Mouse (Mus musculus): ENCODE results near the gene Hmcn1.

The Hmcn1 gene

GRCm38 (mm10) chr1:150877920-150878319 is 115.3 kb downstream of the Hmcn1 start:
- DNase-seq (ENCODE audit: extremely low spot score) = no peak

- no peak for DNase-seq (ENCODE audit: extremely low spot score)
Observed at GRCm38 (mm10) chr1:150874025-150874424, 119.2 kb downstream of the Hmcn1 start.

- DNase-seq (ENCODE audit: extremely low spot score) = no peak
Observed at GRCm38 (mm10) chr1:150873231-150873630, 120.0 kb downstream of the Hmcn1 start.

- DNase-seq (ENCODE audit: extremely low spot score) = no peak
Observed at GRCm38 (mm10) chr1:150872105-150872504, 121.1 kb downstream of the Hmcn1 start.

- DNase-seq (ENCODE audit: extremely low spot score) = no peak
Observed at GRCm38 (mm10) chr1:150869189-150869588, 124.0 kb downstream of the Hmcn1 start.

GRCm38 (mm10) chr1:150866615-150867014 is 126.6 kb downstream of the Hmcn1 start:
- no peak for DNase-seq (ENCODE audit: extremely low spot score)

- no peak for DNase-seq (ENCODE audit: extremely low spot score)
Observed at GRCm38 (mm10) chr1:150857779-150858178, 135.5 kb downstream of the Hmcn1 start.

GRCm38 (mm10) chr1:150833448-150833847 is 159.8 kb downstream of the Hmcn1 start:
- no peak for DNase-seq (ENCODE audit: extremely low spot score)

- no peak for DNase-seq (ENCODE audit: extremely low spot score)
Observed at GRCm38 (mm10) chr1:150829851-150830250, 163.4 kb downstream of the Hmcn1 start.

- no peak for DNase-seq (ENCODE audit: extremely low spot score)
Observed at GRCm38 (mm10) chr1:150827169-150827568, 166.1 kb downstream of the Hmcn1 start.

- DNase-seq (ENCODE audit: extremely low spot score) = peak; percentile 19
Observed at GRCm38 (mm10) chr1:150824334-150825005, 168.8 kb downstream of the Hmcn1 start.

GRCm38 (mm10) chr1:150816035-150816807 is 177.0 kb downstream of the Hmcn1 start:
- DNase-seq (ENCODE audit: extremely low spot score) = no peak

GRCm38 (mm10) chr1:150814917-150815316 is 178.3 kb downstream of the Hmcn1 start:
- no peak for DNase-seq (ENCODE audit: extremely low spot score)

GRCm38 (mm10) chr1:150813381-150813780 is 179.9 kb downstream of the Hmcn1 start:
- DNase-seq (ENCODE audit: extremely low spot score) = no peak

GRCm38 (mm10) chr1:150806864-150807263 is 186.4 kb downstream of the Hmcn1 start:
- DNase-seq (ENCODE audit: extremely low spot score) = no peak

GRCm38 (mm10) chr1:150805466-150805865 is 187.8 kb downstream of the Hmcn1 start:
- DNase-seq (ENCODE audit: extremely low spot score) = no peak

GRCm38 (mm10) chr1:150804235-150805099 is 188.8 kb downstream of the Hmcn1 start:
- DNase-seq (ENCODE audit: extremely low spot score) = no peak

GRCm38 (mm10) chr1:150802642-150803041 is 190.6 kb downstream of the Hmcn1 start:
- no peak for DNase-seq (ENCODE audit: extremely low spot score)

GRCm38 (mm10) chr1:150800611-150801263 is 192.5 kb downstream of the Hmcn1 start:
- DNase-seq (ENCODE audit: extremely low spot score) = no peak

- DNase-seq (ENCODE audit: extremely low spot score) = no peak
Observed at GRCm38 (mm10) chr1:150798651-150799050, 194.6 kb downstream of the Hmcn1 start.

- DNase-seq (ENCODE audit: extremely low spot score) = no peak
Observed at GRCm38 (mm10) chr1:150786746-150787145, 206.5 kb downstream of the Hmcn1 start.

Data from embryo, embryonic 9.5 days (tissue).